Mouse (Mus musculus): Measurements from ENCODE around the gene Pinlyp.
A peak's percentile ranks its signal among the peaks of the same experiment; 100 is the strongest.

The Pinlyp gene

DNA sequence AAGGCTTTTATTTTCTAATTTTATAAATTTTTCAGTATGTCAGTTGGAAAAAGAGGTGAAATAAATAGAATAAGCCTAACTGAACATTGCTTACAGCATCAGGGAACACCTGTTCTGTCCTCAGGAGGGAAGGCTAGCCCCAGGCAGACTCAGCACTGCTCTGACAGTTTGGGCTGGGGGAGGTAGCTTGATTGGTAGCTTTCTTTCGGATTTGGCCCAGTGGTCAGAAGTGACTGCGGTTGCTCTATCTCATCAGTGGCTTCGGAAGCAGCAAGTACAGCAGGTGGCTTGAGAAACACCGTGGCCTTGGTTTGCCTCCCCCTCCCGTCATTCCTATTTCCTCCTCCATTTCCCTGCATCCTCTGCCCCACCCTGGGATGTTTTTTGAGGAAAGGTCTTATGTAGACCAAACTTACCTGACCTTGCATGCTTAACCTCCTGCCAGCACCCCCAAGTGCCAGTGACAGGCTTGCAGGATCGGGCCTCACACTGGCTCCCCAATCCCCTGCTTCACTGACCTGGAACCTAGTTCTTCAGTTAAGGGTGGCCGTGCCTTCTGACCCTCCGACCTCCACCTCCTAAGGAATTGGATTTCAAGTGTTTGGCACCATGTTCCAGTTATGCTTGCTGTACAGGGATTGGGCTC is 17.4 kb upstream of the Pinlyp start:
- DNase-seq (ENCODE audit: low read depth, low spot score): no peak

- DNase-seq (ENCODE audit: low read depth, low spot score): no peak
These were observed 15.5 kb upstream of the Pinlyp start for GRCm38 (mm10) chr7:24561450-24561849.

GRCm38 (mm10) chr7:24555786-24556185 is 9.9 kb upstream of the Pinlyp start:
- no peak for DNase-seq (ENCODE audit: low read depth, low spot score)

- DNase-seq (ENCODE audit: low read depth, low spot score): no peak
These were observed 6.3 kb upstream of the Pinlyp start for GRCm38 (mm10) chr7:24551985-24552759.

- DNase-seq (ENCODE audit: low read depth, low spot score): no peak
These were observed 1.7 kb upstream of the Pinlyp start for GRCm38 (mm10) chr7:24547534-24548036.

GRCm38 (mm10) chr7:24546634-24547389 is 894 bp upstream of the Pinlyp start:
- peak; percentile 99 for DNase-seq (ENCODE audit: low read depth, low spot score)

DNA sequence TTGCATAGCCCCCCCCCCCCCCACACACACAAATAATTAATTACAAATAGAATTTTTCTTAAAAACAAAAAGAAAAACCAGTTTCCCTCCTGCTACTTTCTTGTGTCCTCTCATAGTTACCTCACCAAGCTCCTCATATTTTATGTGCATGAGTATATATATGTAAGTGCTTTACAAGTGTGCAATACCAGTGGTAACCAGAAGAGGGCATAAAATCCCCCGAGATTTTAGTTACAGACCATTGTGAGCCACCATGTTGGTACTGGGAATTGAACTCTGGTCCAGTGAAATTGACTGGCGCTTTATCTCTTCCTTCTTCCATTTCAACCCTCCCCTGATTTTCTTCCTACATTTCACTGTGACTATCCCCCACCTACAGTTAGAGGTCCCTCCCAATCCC is 1.4 kb downstream of the Pinlyp start:
- DNase-seq (ENCODE audit: low read depth, low spot score): no peak

- DNase-seq (ENCODE audit: low read depth, low spot score): no peak
These were observed 6.2 kb downstream of the Pinlyp start for GRCm38 (mm10) chr7:24539686-24540085.

DNA sequence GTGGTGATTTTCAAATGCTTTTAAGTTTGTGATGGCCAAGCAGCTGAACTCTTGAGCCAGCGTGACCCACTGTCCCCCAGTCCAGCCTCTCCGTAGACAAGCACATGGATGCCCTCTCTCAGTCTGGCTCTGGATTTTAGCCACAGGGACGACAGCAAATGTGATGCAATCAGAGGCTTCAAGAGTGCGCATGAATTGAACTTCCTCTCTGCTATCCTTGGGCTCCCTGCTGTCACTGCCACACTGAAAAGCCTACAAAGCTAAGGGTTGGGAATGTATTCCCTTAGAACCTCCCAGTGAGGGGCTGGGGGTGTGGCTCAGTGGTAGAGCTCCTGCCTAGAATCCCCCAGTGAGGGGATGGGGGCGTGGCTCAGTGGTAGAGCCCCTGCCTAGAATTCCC is 7.2 kb downstream of the Pinlyp start:
- no peak for DNase-seq (ENCODE audit: low read depth, low spot score)

- no peak for DNase-seq (ENCODE audit: low read depth, low spot score)
These were observed 7.8 kb downstream of the Pinlyp start for GRCm38 (mm10) chr7:24538154-24538553.

DNA sequence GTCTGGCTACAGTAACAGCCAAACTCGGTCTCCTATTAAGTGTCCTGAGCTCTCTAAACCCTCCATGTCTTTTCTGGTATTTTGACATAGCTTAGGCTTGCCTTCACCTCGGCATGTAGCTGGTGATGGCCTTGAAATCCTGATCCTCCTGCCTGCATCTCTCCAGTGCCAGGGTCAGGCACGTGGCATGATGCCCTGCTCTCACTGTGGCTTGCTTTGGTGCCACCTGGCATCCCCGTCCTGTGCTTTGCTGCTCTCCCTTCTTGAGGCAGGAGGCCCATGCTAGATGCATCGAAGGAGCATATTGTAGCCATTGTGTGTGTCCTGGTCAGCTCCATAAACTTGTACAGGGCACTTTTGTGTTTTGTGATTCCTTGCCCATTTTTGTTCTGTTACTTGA is 8.3 kb downstream of the Pinlyp start:
- no peak for DNase-seq (ENCODE audit: low read depth, low spot score)

GRCm38 (mm10) chr7:24537081-24537480 is 8.8 kb downstream of the Pinlyp start:
- no peak for DNase-seq (ENCODE audit: low read depth, low spot score)

- no peak for DNase-seq (ENCODE audit: low read depth, low spot score)
These were observed 11.6 kb downstream of the Pinlyp start for GRCm38 (mm10) chr7:24534301-24534700.

DNA sequence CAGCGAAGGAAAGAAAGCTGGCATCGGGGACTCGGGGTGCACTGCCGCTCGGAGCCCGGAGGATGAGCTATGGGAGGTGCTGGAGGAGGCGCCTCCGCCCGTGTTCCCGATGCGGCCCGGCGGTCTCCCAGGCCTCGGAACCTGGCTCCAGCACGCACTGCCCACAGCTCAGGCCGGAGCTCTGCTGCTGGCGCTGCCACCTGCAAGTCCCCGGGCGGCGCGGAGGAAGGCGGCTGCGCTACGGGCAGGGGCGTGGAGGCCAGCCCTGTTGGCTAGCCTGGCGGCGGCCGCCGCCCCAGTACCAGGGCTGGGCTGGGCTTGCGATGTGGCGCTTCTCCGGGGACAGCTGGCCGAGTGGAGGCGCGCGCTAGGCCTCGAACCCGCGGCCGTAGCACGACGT is 12.1 kb downstream of the Pinlyp start:
- DNase-seq (ENCODE audit: low read depth, low spot score): no peak

DNA sequence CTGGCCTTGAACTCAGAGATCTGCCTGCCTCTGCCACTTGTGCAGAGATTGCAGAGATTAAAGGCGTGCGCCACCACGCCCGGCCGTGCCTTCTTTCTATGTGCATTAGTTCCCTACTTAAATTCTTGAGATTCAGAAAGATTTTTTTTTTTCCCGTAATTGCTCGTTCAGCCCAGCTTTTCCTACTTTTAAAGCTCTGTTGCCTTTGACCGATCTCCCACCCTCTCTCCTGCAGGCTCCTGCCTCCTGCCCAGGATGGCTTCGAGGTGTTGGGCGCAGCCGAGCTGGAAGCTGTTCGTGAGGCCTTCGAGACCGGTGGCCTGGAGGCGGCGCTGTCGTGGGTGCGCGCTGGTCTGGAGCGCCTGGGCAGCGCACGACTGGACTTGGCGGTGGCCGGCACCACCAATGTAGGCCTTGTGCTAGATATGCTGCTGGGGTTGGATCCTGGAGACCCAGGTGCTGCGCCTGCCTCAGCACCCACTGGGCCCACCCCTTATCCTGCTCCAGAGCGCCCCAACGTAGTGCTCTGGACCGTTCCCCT is 12.8 kb downstream of the Pinlyp start:
- no peak for DNase-seq (ENCODE audit: low read depth, low spot score)

GRCm38 (mm10) chr7:24531211-24531971 is 14.5 kb downstream of the Pinlyp start:
- DNase-seq (ENCODE audit: low read depth, low spot score): peak; percentile 35

DNA sequence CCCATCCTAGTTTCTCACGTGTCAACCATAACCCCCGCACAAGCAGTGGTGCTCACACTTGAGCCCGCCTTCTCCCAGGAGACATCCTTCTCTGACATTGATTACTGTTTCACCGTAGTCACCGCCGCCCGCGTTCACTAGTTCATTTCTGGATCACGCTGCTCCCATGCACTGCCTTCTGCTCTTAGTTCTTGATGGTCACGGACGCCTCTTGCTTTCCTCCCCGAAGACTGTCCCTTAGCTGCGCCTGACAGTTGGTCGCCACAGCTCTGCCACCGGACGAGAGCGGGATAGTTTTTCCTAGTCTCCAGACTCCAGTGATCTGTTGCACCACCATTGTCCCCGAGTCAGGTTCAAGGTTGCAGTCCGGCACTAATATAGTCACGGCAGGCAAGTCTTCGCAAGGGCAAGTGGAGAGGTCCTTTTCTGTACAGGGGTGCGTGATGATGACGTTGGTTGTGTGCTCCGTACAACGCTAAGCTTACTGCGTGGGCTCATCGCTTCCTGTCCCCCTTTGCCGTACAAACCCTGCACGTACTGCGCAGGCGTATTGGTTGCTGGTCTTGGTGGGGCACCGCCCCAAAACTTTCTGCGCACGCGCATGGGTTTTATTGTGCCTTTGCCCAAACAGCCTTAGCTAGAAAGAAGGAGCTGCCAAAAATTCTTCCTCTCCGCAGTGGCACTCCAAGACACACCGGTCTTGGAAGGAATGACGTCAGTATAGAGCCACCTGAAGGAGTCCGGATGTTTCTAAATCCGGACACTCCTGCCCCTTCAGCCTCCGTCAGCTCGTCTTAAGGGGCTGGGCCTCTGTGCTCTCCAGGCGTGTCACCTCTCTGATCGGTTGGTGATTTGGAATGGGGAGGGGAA is 15.6 kb downstream of the Pinlyp start, which contains the start of gene Irgq:
Gene Irgq (plus strand): TSS at position 628 of the 870 bp plus-strand sequence.
- DNase-seq (ENCODE audit: low read depth, low spot score): peak; percentile 100

DNA sequence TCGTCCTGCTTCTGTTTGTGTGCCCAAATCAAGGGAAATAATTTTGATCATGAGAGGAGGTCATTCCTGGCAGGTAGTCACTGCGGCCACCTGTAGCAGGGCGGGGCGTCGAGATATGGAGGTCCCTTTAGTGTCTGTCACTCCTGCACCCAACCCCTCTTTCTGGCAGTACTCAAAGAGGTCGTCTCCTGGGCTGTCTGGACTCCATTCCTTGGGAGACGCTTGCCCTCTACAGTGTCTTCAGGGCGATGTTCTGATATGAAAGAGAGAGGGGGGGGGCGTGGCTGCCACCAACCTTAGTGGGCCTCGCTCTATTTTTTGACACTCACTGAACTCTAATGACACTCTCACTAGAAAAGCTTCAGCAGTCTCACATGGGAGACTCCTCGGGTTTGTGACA is 16.3 kb downstream of the Pinlyp start:
- no peak for DNase-seq (ENCODE audit: low read depth, low spot score)

- no peak for DNase-seq (ENCODE audit: low read depth, low spot score)
These were observed 17.1 kb downstream of the Pinlyp start for GRCm38 (mm10) chr7:24528861-24529260.
